Mouse (Mus musculus): Measurements from ENCODE around the gene Hs6st1. TPM values are rescaled to one million over a fixed set of nuclear protein-coding genes. Genes with fewer than 3 reads are reported as not detected.
A peak's percentile ranks its signal among the peaks of the same experiment; 100 is the strongest.

Gene Hs6st1
- total RNA-seq, 2 experiments from 2014 or later, result 19.7 to 21.3 TPM

DNA sequence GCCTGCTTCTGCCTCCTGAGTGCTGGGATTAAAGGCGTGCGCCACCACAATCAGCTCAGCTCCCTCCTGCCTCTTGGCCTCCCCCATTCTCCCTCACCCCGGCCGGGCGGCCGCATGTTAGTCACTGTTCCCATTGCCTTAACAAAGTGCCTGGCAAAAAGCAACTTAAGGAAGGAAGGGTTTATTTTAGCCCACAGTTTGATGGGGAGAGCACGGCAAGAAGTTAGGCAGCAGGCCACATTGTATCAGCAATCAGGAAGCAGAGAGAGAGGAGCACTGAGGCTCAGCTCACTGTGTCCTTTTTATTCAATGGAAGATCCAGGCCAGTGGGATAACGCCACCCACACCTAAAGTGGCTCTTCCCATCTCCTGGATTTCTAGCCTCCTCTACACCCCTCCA is 61.7 kb downstream of the Hs6st1 start:
- no peak for DNase-seq

DNA sequence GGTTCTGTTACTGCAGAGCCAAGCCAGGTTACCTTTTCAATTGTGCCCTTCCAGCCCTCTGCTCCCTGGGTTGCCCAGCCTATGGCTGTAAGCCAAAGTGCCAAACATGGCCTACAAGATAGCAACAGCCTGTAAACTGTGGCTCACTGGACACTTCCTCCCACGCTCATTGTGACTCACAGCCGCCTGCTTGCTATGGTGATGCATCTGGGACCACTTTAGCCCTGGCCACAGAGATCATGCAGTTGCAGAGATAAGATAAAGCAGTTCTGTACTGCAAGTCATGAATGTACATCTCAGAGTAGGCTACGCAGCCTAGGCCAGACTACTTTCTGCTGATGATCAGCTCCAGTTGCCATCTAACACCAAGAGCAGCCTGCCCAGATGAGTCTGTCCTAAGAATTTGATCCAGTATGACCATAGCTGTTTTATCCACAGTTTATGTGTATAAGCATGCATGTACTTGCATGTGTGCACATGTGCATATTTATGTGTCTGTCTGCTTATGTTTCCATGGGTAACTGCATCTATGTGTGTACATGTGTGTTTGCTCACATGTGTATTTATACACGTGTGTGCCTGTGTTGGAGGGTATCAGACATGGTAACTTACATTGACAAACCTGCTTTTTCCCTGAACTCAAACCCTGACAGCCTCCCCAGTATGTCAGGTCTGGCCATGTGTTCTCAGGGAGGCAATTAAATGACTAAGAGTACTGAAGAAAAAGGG is 62.3 kb downstream of the Hs6st1 start:
- peak; percentile 29 to 46 for DNase-seq

DNA sequence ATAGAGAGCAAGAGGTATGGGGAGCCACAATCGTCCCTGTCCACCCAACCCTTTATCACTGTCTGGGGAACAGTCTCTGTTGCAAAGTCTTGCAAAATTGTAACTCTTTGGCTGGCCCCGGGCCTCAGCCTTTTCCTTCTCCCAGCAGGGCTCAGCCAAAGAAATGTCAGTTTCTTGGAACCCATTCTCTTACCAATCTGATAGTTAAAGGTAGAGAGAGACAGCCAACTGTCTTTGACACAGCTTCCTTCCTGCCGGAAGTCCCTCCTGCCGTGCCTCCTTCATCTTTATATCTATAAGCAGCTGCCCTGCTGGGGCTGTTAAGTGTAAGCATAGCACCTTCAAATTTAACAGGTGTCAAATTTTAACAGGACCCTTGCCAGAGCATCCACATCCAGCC is 63.0 kb downstream of the Hs6st1 start:
- DNase-seq, result no peak

DNA sequence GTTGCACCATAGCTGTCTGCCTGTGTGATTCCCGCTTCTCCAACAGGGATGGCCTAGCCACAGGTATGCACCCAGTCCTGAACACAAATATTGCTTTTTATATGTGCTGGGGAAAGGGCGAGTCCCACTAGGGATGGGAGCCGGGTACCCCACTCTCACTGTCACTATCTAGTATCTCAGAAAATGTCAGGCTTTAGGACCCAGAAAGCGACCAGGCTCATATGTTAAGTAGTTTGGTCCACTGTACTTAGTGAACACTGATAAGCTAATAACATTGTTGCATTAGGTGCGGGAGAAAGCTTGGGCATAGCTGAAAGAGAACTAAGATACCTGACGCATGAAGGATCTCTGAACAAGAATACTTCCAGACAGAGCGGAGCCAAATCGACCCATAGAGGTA is 63.6 kb downstream of the Hs6st1 start:
- DNase-seq, result no peak

DNA sequence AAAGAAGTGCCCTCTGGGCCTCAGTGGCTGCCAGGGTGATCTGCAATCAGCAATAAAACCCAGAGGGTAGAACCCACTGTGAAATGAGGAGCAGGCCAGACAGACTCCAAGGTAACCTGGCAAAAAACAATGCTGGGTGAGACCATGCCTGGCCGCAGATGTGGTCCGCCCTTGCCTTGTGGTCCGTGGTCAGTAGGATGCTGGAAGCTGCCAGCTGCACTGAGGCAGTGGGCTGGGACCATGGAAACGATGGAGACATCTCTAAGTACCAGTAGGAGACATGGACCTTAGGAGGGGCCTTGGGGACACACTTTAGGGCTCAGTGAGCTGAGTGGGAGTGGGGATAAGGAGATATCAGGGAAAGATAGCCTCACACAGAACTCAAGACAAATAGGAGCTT is 64.0 kb downstream of the Hs6st1 start:
- DNase-seq, result no peak

DNA sequence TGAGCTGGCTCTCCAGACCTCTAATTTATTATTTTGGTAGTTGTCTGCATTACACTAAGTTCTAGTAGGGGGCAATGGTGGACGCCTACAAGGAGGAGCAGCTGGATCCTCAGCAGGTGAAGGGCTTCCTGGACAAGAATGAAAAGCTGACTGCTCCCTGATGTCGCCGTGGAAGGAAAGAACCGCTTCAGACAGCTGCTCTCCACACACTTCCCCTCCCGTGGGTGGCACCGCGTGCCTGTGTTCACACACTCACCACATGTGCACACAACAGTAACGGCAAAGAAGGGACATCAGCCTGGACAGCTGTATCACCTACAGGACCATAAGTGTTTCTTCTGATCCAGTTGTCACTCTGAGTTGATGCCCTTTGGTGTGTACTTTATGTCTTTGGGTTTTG is 64.8 kb downstream of the Hs6st1 start:
- no peak for DNase-seq

DNA sequence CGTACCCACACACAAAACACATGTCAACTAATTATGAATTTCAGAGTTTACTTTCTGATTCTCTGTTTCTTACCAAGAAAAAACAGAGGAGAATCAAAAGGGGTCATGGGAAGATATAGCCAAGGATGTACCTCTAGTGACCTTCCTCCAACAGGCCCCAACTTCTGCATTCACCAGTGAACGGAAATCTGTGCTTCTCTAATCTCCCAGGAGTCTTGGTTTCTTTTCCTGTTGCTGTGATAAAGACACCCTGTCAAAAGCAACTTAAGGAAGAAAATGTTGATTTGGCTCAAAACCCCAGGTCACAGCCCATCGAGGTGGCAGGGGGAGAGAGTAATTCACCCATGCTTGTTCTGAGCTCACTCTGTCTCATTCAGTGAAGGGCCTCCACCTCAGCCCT is 65.4 kb downstream of the Hs6st1 start:
- peak in 1 of 2 experiments; percentile 37 for DNase-seq

DNA sequence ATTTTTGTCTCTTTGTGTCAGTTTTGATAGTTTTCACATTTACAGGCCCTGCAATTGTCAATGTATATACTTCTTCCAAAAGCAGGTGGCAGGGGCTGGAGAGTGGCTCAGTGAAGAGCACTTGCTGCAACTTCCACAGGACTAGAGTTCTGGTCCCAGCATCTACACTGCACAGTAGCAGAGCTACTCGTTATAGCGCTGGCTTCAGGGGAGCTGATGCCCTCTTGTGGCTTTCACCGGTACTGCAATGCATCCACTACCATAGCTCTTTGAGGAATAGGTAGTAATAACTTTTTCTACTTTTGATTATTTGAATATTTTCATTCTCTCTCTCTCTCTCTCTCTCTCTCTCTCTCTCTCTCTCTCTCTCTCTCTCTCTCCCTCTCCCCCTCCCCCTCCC is 66.4 kb downstream of the Hs6st1 start:
- DNase-seq, result peak; percentile 59 to 88

DNA sequence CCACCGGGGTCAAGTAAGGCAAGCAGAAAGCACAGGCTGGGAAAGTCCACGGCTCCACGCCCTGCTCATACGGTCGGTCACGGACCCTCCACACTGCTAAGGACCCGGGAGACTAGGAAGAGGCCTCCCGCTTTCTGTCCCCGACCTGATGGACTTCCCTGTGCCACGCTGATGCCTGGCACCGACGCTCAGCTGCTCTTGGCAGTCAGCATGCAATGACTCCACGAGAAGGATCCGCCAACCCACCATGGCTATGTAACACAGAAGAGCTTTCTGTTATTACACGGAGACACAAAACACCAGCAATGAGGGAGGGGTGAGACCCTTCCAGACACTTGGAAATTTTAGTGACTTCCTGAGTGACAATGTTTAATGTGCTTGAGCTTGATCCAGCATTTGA is 72.1 kb downstream of the Hs6st1 start:
- DNase-seq, result no peak

DNA sequence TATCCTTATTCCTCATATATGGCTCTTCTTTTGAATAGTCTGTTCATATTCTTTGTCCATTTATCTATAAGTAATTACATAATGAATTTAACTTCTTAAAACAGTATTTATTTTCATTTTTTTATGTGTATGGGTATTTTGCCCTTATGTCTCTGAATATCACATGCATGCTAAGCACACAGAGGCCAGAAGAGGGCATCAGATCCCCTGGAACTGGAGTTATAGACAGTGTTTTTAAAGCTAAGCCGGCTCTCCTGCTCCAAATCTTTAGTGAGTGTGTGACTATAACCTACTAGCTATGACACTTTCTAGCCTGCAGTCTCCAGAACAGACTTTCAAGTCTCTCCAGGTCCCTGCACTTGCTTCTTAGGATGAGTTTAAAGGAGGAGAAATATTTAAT is 76.8 kb downstream of the Hs6st1 start:
- peak; percentile 27 to 63 for DNase-seq

DNA sequence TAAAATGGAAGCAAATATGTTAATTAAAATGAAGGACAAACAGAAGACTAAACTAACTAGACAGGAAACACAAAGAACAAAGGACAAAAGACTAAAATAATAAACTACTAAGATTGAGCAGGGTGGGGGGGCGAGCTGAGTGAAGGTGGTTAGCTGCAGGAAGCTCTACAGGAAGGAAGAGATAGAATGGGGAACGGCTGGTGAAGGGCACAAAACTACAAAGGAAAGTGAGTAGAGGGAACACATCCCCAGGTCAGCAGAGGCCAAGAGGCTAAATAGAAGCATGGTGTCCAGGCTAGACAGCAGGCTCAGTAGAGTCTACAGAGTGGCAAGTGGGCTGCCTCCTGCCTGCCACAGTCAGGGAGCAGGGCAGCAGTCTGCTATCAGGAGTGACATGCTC is 80.6 kb downstream of the Hs6st1 start:
- no peak for DNase-seq

DNA sequence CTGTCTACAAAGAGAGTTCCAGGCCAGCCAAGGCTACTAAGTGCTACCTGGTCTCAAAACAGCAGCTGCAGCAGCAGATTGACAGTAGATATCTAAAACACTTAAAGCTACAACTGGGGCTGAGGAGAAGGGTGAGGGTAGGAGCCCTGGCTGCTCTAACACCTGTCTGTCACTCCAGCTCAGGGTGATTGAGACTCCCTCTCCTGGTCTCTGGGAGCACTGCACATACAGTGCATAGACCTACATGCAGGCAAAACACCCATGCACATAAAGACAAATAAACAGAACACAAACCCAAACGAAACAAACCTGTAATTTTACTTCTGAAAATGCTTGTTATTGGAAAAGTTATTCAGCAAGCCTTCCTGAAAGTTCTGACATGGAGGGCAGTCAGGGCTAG is 81.2 kb downstream of the Hs6st1 start:
- DNase-seq, result peak in 1 of 2 experiments; percentile 30

Small RNA genes within 50 kb of the gene (microRNA-seq; reads per million reads assigned to microRNA genes)
- 1.1 reads per million in 2 experiments for gene Mir6897

Other genes with a start within 250 kb of the Hs6st1 start
- 10 to 100 TPM; 26.3 to 28.2 TPM for gene Uggt1, start 176.3 kb downstream of the Hs6st1 start, total RNA-seq (2021)
- gene Neurl3, start 206.3 kb downstream of the Hs6st1 start, total RNA-seq (2021), result 1 to 10 TPM; 3.2 to 3.4 TPM
- gene Arid5a, start 239.3 kb downstream of the Hs6st1 start, total RNA-seq (2021), result 10 to 100 TPM; 10.8 to 12.7 TPM